Mouse (Mus musculus) midbrain, embryonic 10.5 days (tissue): ENCODE measurements around the gene Mcm2. TPM values are rescaled to one million over a fixed set of nuclear protein-coding genes. Genes with fewer than 3 reads are reported as not detected.

ENCODE experiments used
- DNase-seq: peaks from one replicate; pipeline ENCODE4 v3.0.0-alpha.2; 2017; ENCODE audit warnings: low spot score
- H3K27ac ChIP-seq: fragments of 300-500 bp; sonication (generic); replicated peaks from 2 replicates; pipeline ENCODE4 v1.5.1; 2016; ENCODE audit warnings: mild to moderate bottlenecking
- H3K27me3 ChIP-seq: fragments of 300-500 bp; sonication (generic); 2 replicates; pipeline ENCODE4 v1.6.1; 2016; ENCODE audit warnings: low read depth, mild to moderate bottlenecking; ENCODE audit not compliant: poor library complexity, severe bottlenecking
- H3K36me3 ChIP-seq: fragments of 300-500 bp; sonication (generic); 2 replicates; pipeline ENCODE4 v1.6.1; 2016; ENCODE audit warnings: mild to moderate bottlenecking, moderate library complexity
- H3K4me1 ChIP-seq: fragments of 300-500 bp; sonication (generic); 2 replicates; pipeline ENCODE4 v1.6.1; 2016
- H3K4me3 ChIP-seq: fragments of 300-500 bp; sonication (generic); 2 replicates; pipeline ENCODE4 v1.5.1; 2016; ENCODE audit warnings: mild to moderate bottlenecking, moderate library complexity
- H3K9me3 ChIP-seq: fragments of 300-500 bp; sonication (generic); replicated peaks from 2 replicates; pipeline ENCODE4 v1.6.1; 2016; ENCODE audit warnings: mild to moderate bottlenecking
- WGBS: fragments of 180-500 bp; shearing (Covaris S2); methylation state at CpG from one replicate; pipeline ENCODE4 v1.1.7; 2016; 5-methylcytosine and 5-hydroxymethylcytosine counted together
- polyA plus RNA-seq: library from polyadenylated mRNA; unstranded; fragments of >200 nt; fragmentation: Nextera tagmentation; extraction: Ambion mirVana; gene quantifications from 2 replicates; pipeline ENCODE4 v1.2.1, GENCODE M21; 2016

Gene Mcm2
- polyA plus RNA-seq, 1 experiment from 2014 or later = 301 TPM

DNA sequence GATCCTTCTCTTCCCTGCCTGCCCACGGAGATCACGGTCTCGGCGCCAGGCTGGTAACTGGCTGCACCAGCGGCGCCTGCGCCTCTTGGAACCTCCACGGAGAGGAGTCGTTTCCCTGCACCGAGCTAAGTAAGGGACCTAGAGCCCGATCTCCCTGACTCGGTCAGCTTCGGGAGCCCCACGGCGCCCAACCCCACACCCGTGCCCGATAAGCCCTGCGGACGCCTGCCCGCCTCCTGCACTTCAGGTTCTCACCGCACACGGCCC, 57.1 kb downstream of the Mcm2 start:
- peak overlapping the region; percentile 89 for H3K27ac ChIP-seq
- WGBS = 1% methylated on average over 22 of the region's 22 CpGs
- H3K4me1 ChIP-seq = peaks cover 28% of the 10 kb centered on the region
- H3K27me3 ChIP-seq = peaks cover 8% of the 10 kb centered on the region; the same call in 1 of the 2 replicates
- peaks cover 35% of the 10 kb centered on the region for H3K36me3 ChIP-seq
- no peaks in the 10 kb centered on the region for H3K9me3 ChIP-seq
- DNase-seq = no peak
- H3K4me3 ChIP-seq = peak overlapping the region; percentile 79

DNA sequence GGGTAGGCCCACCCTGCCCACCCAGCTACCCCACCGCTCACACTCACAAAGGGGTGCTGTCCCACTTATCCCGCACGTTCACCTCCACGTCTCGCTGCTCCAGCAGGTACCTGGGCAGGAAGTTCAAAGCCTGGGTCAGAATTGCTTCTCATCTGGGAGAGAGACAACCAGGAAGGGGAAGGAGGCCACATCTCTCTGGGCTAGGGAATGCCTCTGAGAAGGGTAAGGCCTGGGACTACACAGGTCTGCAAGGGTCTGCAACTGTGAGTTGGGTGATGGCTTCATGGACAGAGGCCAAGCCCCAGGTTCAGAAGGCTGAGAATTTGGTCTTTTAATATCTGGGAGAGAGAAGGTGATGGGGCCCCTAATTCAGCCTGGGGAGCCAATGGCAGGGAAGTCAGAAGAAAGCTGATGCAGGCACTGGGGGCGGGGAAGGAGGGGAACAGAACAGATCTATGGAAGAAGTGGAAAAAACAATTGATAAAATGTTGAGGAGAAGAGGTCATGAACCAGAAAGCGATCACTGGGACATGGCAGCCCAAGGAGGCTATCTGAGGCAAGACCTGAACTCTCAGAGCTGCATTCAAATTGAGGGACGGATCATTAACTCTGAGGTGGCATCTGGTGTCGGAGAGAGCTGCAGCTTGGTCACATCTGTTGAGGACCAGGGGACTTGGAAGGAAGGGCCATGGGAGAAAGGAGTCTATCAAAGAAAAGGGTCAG, 57.6 kb downstream of the Mcm2 start:
- Histone ChIP-seq H3K9me3 (no peaks in the 10 kb centered on the region), H3K4me1 (peaks cover 28% of the 10 kb centered on the region), H3K4me3 (peak overlapping the region; percentile 79), H3K27me3 (peaks cover 8% of the 10 kb centered on the region; the same call in 1 of the 2 replicates), H3K36me3 (peaks cover 40% of the 10 kb centered on the region), H3K27ac (peak overlapping the region; percentile 89)
- no peak for DNase-seq
- WGBS = 53% methylated on average over 9 of the region's 9 CpGs

- H3K27me3 ChIP-seq = peaks cover 8% of the 10 kb centered on the region; the same call in 1 of the 2 replicates
- H3K4me1 ChIP-seq = peaks cover 28% of the 10 kb centered on the region
- H3K4me3 ChIP-seq = peak overlapping the region; percentile 79; the same call in 1 of the 2 replicates
- no peaks in the 10 kb centered on the region for H3K9me3 ChIP-seq
- no peak overlapping the region for H3K27ac ChIP-seq
- WGBS = 75% methylated on average over 3 of the region's 3 CpGs
- peaks cover 42% of the 10 kb centered on the region for H3K36me3 ChIP-seq
- DNase-seq = no peak
These were observed 58.4 kb downstream of the Mcm2 start for GRCm38 (mm10) chr6:88840211-88840610.

GRCm38 (mm10) chr6:88839135-88839970, 59.2 kb downstream of the Mcm2 start:
- Histone ChIP-seq H3K4me1 (peaks cover 28% of the 10 kb centered on the region), H3K9me3 (no peaks in the 10 kb centered on the region), H3K36me3 (peaks cover 38% of the 10 kb centered on the region), H3K27me3 (peaks cover 8% of the 10 kb centered on the region; the same call in 1 of the 2 replicates), H3K27ac (no peak overlapping the region), H3K4me3 (no peak overlapping the region)
- no peak for DNase-seq
- 87% methylated on average over 26 of the region's 26 CpGs for WGBS

GRCm38 (mm10) chr6:88838613-88839012, 60.0 kb downstream of the Mcm2 start:
- Histone ChIP-seq H3K27ac (no peak overlapping the region), H3K36me3 (peaks cover 38% of the 10 kb centered on the region), H3K9me3 (no peaks in the 10 kb centered on the region), H3K4me3 (no peak overlapping the region; the same call in 1 of the 2 replicates), H3K4me1 (peaks cover 28% of the 10 kb centered on the region), H3K27me3 (peaks cover 5% of the 10 kb centered on the region; the same call in 1 of the 2 replicates)
- 92% methylated on average over 10 of the region's 10 CpGs for WGBS
- no peak for DNase-seq

DNA sequence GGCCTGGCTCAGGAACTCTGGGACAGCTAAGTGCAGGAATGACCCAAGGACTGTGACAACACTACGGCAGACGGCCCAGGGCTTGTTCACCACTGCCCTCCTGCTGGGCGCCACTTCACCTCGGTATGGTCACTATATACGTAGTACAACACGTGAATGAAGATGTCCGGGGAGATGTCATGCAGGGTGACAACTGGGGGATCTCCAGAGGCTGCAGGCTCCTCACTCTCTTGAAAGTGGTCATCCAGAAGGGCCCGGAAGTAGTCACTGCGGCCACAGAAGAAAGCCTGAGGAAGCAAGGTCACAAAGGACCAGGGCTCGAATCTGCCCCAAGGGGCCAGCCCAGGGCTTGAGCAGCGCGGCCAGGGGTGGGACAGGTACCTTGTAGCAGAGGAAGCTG, 60.6 kb downstream of the Mcm2 start:
- Histone ChIP-seq H3K36me3 (peaks cover 38% of the 10 kb centered on the region), H3K9me3 (no peaks in the 10 kb centered on the region), H3K27ac (no peak overlapping the region), H3K4me1 (peaks cover 25% of the 10 kb centered on the region), H3K4me3 (no peak overlapping the region), H3K27me3 (no peaks in the 10 kb centered on the region)
- no peak for DNase-seq
- WGBS = 91% methylated on average over 12 of the region's 12 CpGs

GRCm38 (mm10) chr6:88836178-88836819, 62.3 kb downstream of the Mcm2 start:
- WGBS = 93% methylated on average over 28 of the region's 28 CpGs
- DNase-seq = no peak
- Histone ChIP-seq H3K27me3 (no peaks in the 10 kb centered on the region), H3K9me3 (no peaks in the 10 kb centered on the region), H3K4me1 (peaks cover 22% of the 10 kb centered on the region), H3K36me3 (peaks cover 38% of the 10 kb centered on the region), H3K4me3 (no peak overlapping the region), H3K27ac (no peak overlapping the region)

- no peaks in the 10 kb centered on the region for H3K9me3 ChIP-seq
- 82% methylated on average over 5 of the region's 5 CpGs for WGBS
- peaks cover 7% of the 10 kb centered on the region; the same call in 1 of the 2 replicates for H3K27me3 ChIP-seq
- H3K27ac ChIP-seq = no peak overlapping the region
- no peak overlapping the region for H3K4me3 ChIP-seq
- H3K4me1 ChIP-seq = peaks cover 10% of the 10 kb centered on the region
- peaks cover 38% of the 10 kb centered on the region for H3K36me3 ChIP-seq
- DNase-seq = no peak
These were observed 63.5 kb downstream of the Mcm2 start for GRCm38 (mm10) chr6:88835047-88835446.

Other genes with a start within 250 kb of the Mcm2 start
- gene Mgll, start 174.4 kb downstream of the Mcm2 start, polyA plus RNA-seq = 3.9 and 4.1 TPM in 2 replicates
- gene Abtb1, start 56.8 kb downstream of the Mcm2 start, polyA plus RNA-seq = 22.5 and 26.3 TPM in 2 replicates
- 69.4 and 117 TPM in 2 replicates for gene Podxl2, start 23.7 kb downstream of the Mcm2 start, polyA plus RNA-seq
- 56.0 and 57.6 TPM in 2 replicates for gene Tpra1, start 3.5 kb upstream of the Mcm2 start, polyA plus RNA-seq